Mouse (Mus musculus) hindbrain, embryonic 12.5 days (tissue): ENCODE data around the gene Traf7. TPM values are rescaled to one million over a fixed set of nuclear protein-coding genes. Genes with fewer than 3 reads are reported as not detected.

ENCODE experiments used
- ATAC-seq: fragments of 200-750 bp; cut with Nextera tagmentation; 2 replicates; pipeline ENCODE4 v1.8.0; 2017; ENCODE audit warnings: moderate TSS enrichment; ENCODE audit not compliant: low FRiP score
- H3K27ac ChIP-seq: fragments of 300-500 bp; sonication (generic); 2 replicates; pipeline ENCODE4 v1.5.1; 2016; ENCODE audit warnings: mild to moderate bottlenecking
- H3K27me3 ChIP-seq: fragments of 300-500 bp; sonication (generic); 2 replicates; pipeline ENCODE4 v1.6.1; 2016; ENCODE audit warnings: mild to moderate bottlenecking
- H3K36me3 ChIP-seq: fragments of 300-500 bp; sonication (generic); 2 replicates; pipeline ENCODE4 v1.6.1; 2016; ENCODE audit warnings: mild to moderate bottlenecking
- H3K4me1 ChIP-seq: fragments of 300-500 bp; sonication (generic); 2 replicates; pipeline ENCODE4 v1.6.1; 2016
- H3K4me2 ChIP-seq: fragments of 300-500 bp; sonication (generic); replicated peaks from 2 replicates; pipeline ENCODE4 v1.6.1; 2016; ENCODE audit warnings: mild to moderate bottlenecking
- H3K4me3 ChIP-seq: fragments of 300-500 bp; sonication (generic); 2 replicates; pipeline ENCODE4 v1.5.1; 2016; ENCODE audit warnings: mild to moderate bottlenecking
- H3K9ac ChIP-seq: fragments of 300-500 bp; sonication (generic); 2 replicates; pipeline ENCODE4 v1.6.1; 2016; ENCODE audit warnings: mild to moderate bottlenecking, moderate library complexity
- H3K9me3 ChIP-seq: fragments of 300-500 bp; sonication (generic); replicated peaks from 2 replicates; pipeline ENCODE4 v1.6.1; 2016; ENCODE audit warnings: mild to moderate bottlenecking
- WGBS: fragments of 180-500 bp; shearing (Covaris S2); methylation state at CpG from one replicate; pipeline ENCODE4 v1.1.7; 2016; 5-methylcytosine and 5-hydroxymethylcytosine counted together
- polyA plus RNA-seq: library from polyadenylated mRNA; unstranded; fragments of >200 nt; fragmentation: Nextera tagmentation; extraction: Ambion mirVana; gene quantifications from 2 replicates; pipeline ENCODE4 v1.2.1, GENCODE M21; 2016

The Traf7 gene
- polyA plus RNA-seq = 86.5 and 87.0 TPM in 2 replicates

GRCm38 (mm10) chr17:24527723-24528559 lies at the start of gene Traf7:
Gene Traf7 (minus strand): TSS chr17:24527938.
- Histone ChIP-seq H3K4me3 (peak within 1 kb of the TSS; percentile 71), H3K27ac (peak within 1 kb of the TSS; percentile 82), H3K9ac (peak within 1 kb of the TSS; percentile 91), H3K4me1 (peaks cover 43% of the 10 kb centered on the region), H3K36me3 (peaks cover 10% of the 10 kb centered on the region; the same call in 1 of the 2 replicates), H3K27me3 (no peaks in the 10 kb centered on the region), H3K9me3 (no peaks in the 10 kb centered on the region), H3K4me2 (peak within 1 kb of the TSS; percentile 83)
- WGBS = under 1% methylated on average over 40 of the region's 40 CpGs
- peak; percentile 97 for ATAC-seq

- Histone ChIP-seq H3K4me3 (no peak overlapping the region), H3K36me3 (peaks cover 90% of the 10 kb centered on the region), H3K27me3 (no peaks in the 10 kb centered on the region), H3K9ac (no peak overlapping the region), H3K9me3 (no peaks in the 10 kb centered on the region), H3K27ac (no peak overlapping the region), H3K4me2 (no peak overlapping the region), H3K4me1 (no peaks in the 10 kb centered on the region)
- WGBS = 95% methylated on average over 9 of the region's 9 CpGs
- ATAC-seq = no peak
Measured at GRCm38 (mm10) chr17:24573811-24574210, 46.1 kb upstream of the Traf7 start.

DNA sequence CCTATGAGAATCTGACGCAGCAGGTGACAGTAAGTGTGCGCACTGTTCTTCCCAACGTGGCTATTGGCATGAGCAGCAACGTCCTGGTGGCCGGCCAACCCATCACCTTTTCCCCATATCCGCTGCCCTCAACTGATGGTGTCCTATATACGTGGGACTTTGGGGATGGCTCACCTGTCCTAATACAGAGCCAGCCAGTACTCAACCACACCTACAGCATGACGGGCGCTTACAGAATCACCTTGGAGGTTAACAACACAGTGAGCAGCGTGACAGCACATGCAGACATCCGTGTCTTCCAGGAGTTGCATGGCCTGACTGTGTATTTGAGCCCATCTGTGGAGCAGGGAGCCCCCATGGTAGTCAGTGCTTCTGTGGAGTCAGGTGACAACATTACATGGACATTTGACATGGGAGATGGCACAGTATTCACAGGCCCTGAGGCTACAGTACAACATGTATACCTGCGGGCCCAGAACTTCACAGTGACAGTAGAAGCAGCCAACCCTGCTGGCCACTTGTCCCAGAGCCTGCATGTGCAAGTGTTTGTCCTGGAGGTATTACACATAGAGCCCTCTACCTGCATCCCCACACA lies 45.0 kb upstream of the Traf7 start:
- Histone ChIP-seq H3K9ac (no peak overlapping the region), H3K4me3 (no peak overlapping the region), H3K9me3 (no peaks in the 10 kb centered on the region), H3K4me1 (no peaks in the 10 kb centered on the region), H3K36me3 (peaks cover 88% of the 10 kb centered on the region), H3K27me3 (no peaks in the 10 kb centered on the region), H3K27ac (no peak overlapping the region), H3K4me2 (no peak overlapping the region)
- WGBS = 94% methylated on average over 12 of the region's 12 CpGs
- no peak for ATAC-seq

DNA sequence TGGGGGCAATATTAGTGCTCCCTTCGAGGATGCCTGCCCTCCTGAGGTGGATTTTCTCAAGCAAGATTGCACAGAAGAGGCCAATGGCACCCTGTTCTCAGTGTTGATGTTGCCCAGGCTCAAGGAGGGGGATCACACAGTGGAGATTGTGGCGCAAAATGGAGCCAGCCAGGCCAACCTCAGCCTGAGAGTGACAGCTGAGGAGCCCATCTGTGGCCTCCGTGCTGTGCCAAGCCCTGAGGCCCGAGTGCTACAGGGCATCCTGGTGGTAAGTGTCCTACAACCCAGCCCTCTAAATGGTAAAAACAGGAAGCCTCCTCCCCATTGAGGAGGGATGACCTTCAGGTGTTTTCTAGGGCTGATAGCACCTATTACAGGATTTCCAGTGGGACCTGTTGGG lies 42.1 kb upstream of the Traf7 start:
- ATAC-seq = no peak
- H3K4me2 ChIP-seq = no peak overlapping the region
- H3K27ac ChIP-seq = no peak overlapping the region
- H3K36me3 ChIP-seq = peaks cover 91% of the 10 kb centered on the region
- WGBS = 93% methylated on average over 4 of the region's 4 CpGs
- no peaks in the 10 kb centered on the region for H3K9me3 ChIP-seq
- H3K4me1 ChIP-seq = peaks cover 5% of the 10 kb centered on the region
- H3K27me3 ChIP-seq = no peaks in the 10 kb centered on the region
- no peak overlapping the region for H3K9ac ChIP-seq
- no peak overlapping the region for H3K4me3 ChIP-seq

DNA sequence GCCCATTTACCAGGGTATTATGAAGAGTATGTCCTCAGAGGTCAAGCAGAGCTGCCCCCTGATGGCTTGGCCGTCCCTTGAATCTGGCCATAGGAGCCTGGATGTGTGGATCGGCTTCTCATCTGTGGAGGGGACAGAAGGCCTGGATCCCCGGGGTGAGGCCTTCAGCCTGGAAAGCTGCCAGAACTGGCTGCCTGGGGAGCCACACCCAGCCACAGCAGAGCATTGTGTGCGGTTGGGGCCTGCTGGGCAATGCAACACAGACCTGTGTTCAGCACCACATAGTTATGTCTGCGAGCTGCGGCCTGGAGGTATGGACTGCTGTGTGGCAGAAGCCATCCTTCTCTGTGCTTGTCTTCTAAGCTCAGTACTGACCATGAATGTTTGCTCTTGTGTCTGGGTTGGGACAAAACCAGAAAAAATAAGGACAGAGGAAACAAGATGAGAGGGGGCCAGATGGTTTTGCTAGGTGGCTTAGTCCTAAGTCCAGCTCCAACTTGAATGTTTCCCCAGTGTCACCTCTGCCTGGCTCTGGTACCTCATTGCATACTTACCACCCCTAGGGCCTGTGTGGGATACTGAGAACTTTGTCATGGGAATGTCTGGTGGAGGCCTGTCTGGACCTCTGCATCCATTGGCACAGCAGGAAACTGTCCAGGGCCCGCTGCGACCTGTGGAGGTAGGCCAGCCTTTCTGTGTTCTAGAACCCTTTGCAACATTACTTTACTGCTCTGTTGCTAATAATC lies 39.5 kb upstream of the Traf7 start:
- no peaks in the 10 kb centered on the region for H3K27me3 ChIP-seq
- no peaks in the 10 kb centered on the region for H3K9me3 ChIP-seq
- H3K27ac ChIP-seq = peak overlapping the region; percentile 18; the same call in 1 of the 2 replicates
- H3K4me2 ChIP-seq = no peak overlapping the region
- H3K36me3 ChIP-seq = peaks cover 69% of the 10 kb centered on the region
- no peak overlapping the region for H3K4me3 ChIP-seq
- H3K9ac ChIP-seq = 0 out of 2 replicates have a peak overlapping the region, but pooled peaks have one; percentile 27
- no peak for ATAC-seq
- WGBS = 80% methylated on average over 8 of the region's 8 CpGs
- H3K4me1 ChIP-seq = peaks cover 5% of the 10 kb centered on the region

- Histone ChIP-seq H3K4me2 (no peak overlapping the region), H3K9ac (no peak overlapping the region), H3K36me3 (peaks cover 57% of the 10 kb centered on the region), H3K4me3 (no peak overlapping the region), H3K27me3 (no peaks in the 10 kb centered on the region), H3K4me1 (peaks cover 5% of the 10 kb centered on the region), H3K9me3 (no peaks in the 10 kb centered on the region), H3K27ac (no peak overlapping the region)
- ATAC-seq = no peak
- WGBS = 71% methylated on average over 3 of the region's 3 CpGs
Measured at GRCm38 (mm10) chr17:24565792-24566191, 38.1 kb upstream of the Traf7 start.

DNA sequence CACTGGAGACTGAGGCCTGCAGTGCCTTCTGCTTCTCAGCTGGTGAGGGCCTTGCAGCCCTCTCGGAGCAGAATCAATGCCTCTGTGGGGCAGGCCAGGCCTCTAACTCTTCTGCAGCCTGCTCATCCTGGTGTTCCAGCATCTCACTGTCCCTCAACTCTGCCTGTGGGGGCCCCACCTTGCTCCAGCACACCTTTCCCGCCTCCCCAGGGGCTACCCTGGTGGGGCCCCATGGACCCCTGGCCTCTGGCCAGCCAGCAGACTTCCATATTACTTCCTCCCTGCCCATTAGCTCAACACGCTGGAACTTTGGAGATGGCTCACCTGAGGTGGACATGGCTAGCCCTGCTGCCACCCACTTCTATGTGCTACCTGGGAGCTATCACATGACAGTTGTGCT lies 37.4 kb upstream of the Traf7 start:
- H3K4me2 ChIP-seq = no peak overlapping the region
- no peak for ATAC-seq
- H3K27me3 ChIP-seq = no peaks in the 10 kb centered on the region
- H3K4me1 ChIP-seq = peaks cover 5% of the 10 kb centered on the region
- H3K9ac ChIP-seq = no peak overlapping the region
- 91% methylated on average over 3 of the region's 3 CpGs for WGBS
- no peaks in the 10 kb centered on the region for H3K9me3 ChIP-seq
- H3K36me3 ChIP-seq = peaks cover 50% of the 10 kb centered on the region
- H3K27ac ChIP-seq = no peak overlapping the region
- H3K4me3 ChIP-seq = no peak overlapping the region

DNA sequence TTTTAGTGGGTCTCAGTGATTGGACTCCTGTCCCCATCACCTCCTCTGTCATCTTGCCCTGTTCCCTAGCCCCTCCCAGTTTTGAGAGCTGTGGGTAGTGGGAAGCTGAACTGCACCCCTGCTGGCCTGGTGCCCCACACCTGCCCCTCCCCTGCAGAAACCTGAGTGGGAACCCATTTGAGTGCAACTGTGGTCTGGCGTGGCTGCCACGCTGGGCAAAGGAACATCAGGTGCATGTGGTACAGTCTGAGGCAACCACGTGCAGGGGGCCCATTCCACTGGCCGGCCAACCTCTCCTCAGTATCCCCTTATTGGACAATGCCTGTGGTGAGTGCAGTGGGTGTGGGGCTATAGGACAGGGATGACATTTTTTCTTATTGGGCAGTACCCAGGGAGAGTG lies 36.7 kb upstream of the Traf7 start:
- WGBS = 93% methylated on average over 4 of the region's 4 CpGs
- Histone ChIP-seq H3K36me3 (peaks cover 43% of the 10 kb centered on the region), H3K9ac (no peak overlapping the region), H3K4me2 (no peak overlapping the region), H3K4me3 (no peak overlapping the region), H3K27me3 (no peaks in the 10 kb centered on the region), H3K9me3 (no peaks in the 10 kb centered on the region), H3K27ac (no peak overlapping the region), H3K4me1 (peaks cover 7% of the 10 kb centered on the region)
- ATAC-seq = no peak

GRCm38 (mm10) chr17:24563638-24564037 lies 35.9 kb upstream of the Traf7 start:
- H3K9ac ChIP-seq = no peak overlapping the region
- ATAC-seq = no peak
- no peak overlapping the region for H3K4me2 ChIP-seq
- H3K9me3 ChIP-seq = no peaks in the 10 kb centered on the region
- no peak overlapping the region for H3K4me3 ChIP-seq
- H3K27me3 ChIP-seq = no peaks in the 10 kb centered on the region
- H3K36me3 ChIP-seq = peaks cover 35% of the 10 kb centered on the region
- H3K27ac ChIP-seq = no peak overlapping the region
- WGBS = 83% methylated on average over 5 of the region's 5 CpGs
- peaks cover 14% of the 10 kb centered on the region for H3K4me1 ChIP-seq

- Histone ChIP-seq H3K27ac (no peak overlapping the region), H3K27me3 (no peaks in the 10 kb centered on the region), H3K36me3 (peaks cover 21% of the 10 kb centered on the region), H3K4me2 (no peak overlapping the region), H3K4me3 (no peak overlapping the region), H3K9me3 (no peaks in the 10 kb centered on the region), H3K4me1 (peaks cover 26% of the 10 kb centered on the region), H3K9ac (no peak overlapping the region)
- ATAC-seq = no peak
- WGBS = 90% methylated on average over 2 of the region's 2 CpGs
Measured at GRCm38 (mm10) chr17:24561592-24561991, 33.9 kb upstream of the Traf7 start.

DNA sequence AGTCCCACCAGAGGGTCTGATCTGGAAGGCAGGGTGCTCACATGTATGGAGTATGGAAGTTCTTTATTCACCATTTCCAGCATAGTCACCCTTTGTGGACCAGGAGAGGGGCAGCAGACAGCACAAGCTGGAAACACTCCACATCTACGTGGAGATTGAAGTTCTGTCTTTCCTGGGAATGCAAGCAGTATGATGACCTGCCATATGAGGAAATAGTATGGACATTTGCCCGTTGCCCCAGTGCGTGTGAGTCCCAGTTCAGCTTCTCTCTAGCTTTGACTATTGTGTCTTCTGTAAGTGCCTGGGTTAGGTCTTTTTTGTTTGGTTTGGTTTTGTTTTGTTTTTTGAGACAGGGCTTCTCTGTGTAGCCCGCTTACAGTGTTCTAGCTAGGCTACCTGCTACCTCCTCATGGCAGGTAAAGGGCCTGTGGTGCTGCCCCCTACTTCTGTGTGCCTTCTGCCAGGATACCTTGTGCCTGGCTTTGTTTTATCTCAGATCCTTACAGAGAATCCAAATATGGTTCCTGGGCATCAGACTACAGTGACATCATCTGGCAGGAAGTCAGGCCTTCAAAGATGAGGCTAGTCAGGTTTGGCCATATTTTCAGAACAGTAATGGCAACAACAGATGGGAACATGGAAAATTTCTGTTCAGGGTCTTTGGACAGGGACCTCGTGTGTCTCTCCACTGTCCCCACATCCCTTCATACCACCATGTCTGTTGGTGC lies 32.7 kb upstream of the Traf7 start:
- H3K4me3 ChIP-seq = no peak overlapping the region
- ATAC-seq = no peak
- no peak overlapping the region for H3K9ac ChIP-seq
- peaks cover 26% of the 10 kb centered on the region for H3K4me1 ChIP-seq
- H3K4me2 ChIP-seq = no peak overlapping the region
- H3K27me3 ChIP-seq = no peaks in the 10 kb centered on the region
- no peak overlapping the region for H3K27ac ChIP-seq
- H3K36me3 ChIP-seq = peaks cover 9% of the 10 kb centered on the region
- no peaks in the 10 kb centered on the region for H3K9me3 ChIP-seq
- 90% methylated on average over 5 of the region's 5 CpGs for WGBS

GRCm38 (mm10) chr17:24559146-24559545 lies 31.4 kb upstream of the Traf7 start:
- peak; percentile 38; the same call in 1 of the 2 replicates for ATAC-seq
- no peaks in the 10 kb centered on the region for H3K27me3 ChIP-seq
- peak overlapping the region; percentile 88 for H3K27ac ChIP-seq
- WGBS = 55% methylated on average over 3 of the region's 3 CpGs
- H3K4me3 ChIP-seq = no peak overlapping the region
- peaks cover 26% of the 10 kb centered on the region for H3K4me1 ChIP-seq
- H3K9ac ChIP-seq = no peak overlapping the region
- H3K4me2 ChIP-seq = no peak overlapping the region; the same call in 1 of the 2 replicates
- no peaks in the 10 kb centered on the region for H3K36me3 ChIP-seq
- no peaks in the 10 kb centered on the region for H3K9me3 ChIP-seq
